ENCODE assay signal across 9 mouse cellular contexts in the genomic region with DNA sequence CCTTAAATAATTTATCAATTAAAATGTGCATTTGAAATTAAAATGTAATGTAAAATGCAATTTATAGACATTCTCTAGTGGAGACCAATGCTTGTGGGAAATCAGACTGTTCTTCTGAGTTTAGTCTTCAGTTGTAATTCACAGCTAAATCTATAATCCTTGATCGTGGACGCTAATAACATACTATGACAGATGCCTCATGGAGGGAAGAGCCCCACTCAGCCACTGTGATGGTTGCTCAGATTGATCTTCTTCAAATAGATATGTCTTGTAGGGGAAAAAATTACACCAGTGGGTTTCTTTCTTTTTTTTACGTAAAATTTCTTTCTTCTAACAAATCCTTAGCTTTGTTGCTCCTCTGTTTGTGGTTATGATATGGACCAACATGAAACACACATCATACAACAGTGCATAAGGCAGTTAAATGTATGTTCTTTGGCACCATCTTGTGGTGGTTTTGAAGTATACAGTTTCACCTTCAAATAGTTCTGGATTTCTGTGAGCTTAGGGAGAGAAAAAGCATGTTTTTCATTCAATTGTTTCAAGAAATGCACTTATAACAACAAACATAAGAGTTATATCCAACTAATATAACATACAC.
A peak's percentile ranks its signal among the peaks of the same experiment; 100 is the strongest.
DNase-seq lines count a peak whose midpoint lies in the region; ATAC-seq and TF ChIP-seq lines count a peak whose summit lies in the region.
"Had no signal": no experiment of that assay in that cellular context is flagged by ENCODE, and none has a peak within 500 bp of the region (broad histone marks: within the 10 kb centered on the region; RNA-seq: fewer than 3 reads in every experiment).

No protein-coding gene starts in this region.

- 51% methylated on average over 3 of the region's 3 CpGs for WGBS in lung, postnatal 0 days

- no peaks in the 10 kb centered on the region for H3K4me1 ChIP-seq in lung, postnatal 0 days (ENCODE audit: insufficient read depth, low read depth, low read length)
- H3K4me1 ChIP-seq: embryonic facial prominence, embryonic 13.5 days had no signal

- no peak overlapping the region for H3K27ac ChIP-seq in lung, postnatal 0 days (ENCODE audit: low read length)
- H3K27ac ChIP-seq: embryonic facial prominence, embryonic 13.5 days had no signal

- no peaks in the 10 kb centered on the region for H3K36me3 ChIP-seq in lung, postnatal 0 days (ENCODE audit: insufficient read depth, low read length)
- H3K36me3 ChIP-seq: embryonic facial prominence, embryonic 13.5 days had no signal

- no peaks in the 10 kb centered on the region for H3K9me3 ChIP-seq in lung, postnatal 0 days (ENCODE audit: low read length)
- H3K9me3 ChIP-seq: embryonic facial prominence, embryonic 13.5 days had no signal

- H3K4me3 ChIP-seq in lung, postnatal 0 days (ENCODE audit: low read depth, low read length), result no peak overlapping the region
- H3K4me3 ChIP-seq: embryonic facial prominence, embryonic 13.5 days had no signal

- no peak for TF ChIP-seq EP300 in lung, postnatal 0 days (IDR thresholded peaks at IDR 0.05)

- H3K27me3 ChIP-seq in lung, postnatal 0 days (replicated peaks; ENCODE audit: insufficient read depth, low read length), result no peaks in the 10 kb centered on the region
- H3K27me3 ChIP-seq: embryonic facial prominence, embryonic 13.5 days had no signal

- no peak overlapping the region for H3K4me2 ChIP-seq in lung, postnatal 0 days (replicated peaks; ENCODE audit: low read depth, low read length)
- H3K4me2 ChIP-seq: embryonic facial prominence, embryonic 13.5 days had no signal

- peak; percentile 6 to 44 for DNase-seq in cerebellum, postnatal 14 days
- no peak for DNase-seq in cerebellum, postnatal 36 days
- peak; percentile 35 for DNase-seq in lung, postnatal 0 days (ENCODE audit: low spot score)
- no peak for DNase-seq in lung, postnatal 10 days
- peak; percentile 41 for DNase-seq in forelimb bud, embryonic 11.5 days (ENCODE audit: low read depth, low spot score)
- peak; percentile 55 for DNase-seq in retina, postnatal 1 day
- no peak for DNase-seq in thymus, adult 18-20 months
- no peak for DNase-seq in urinary bladder, postnatal 36 days (ENCODE audit: low spot score in 2 of 2)

- TF ChIP-seq CTCF in lung, postnatal 0 days (IDR thresholded peaks at IDR 0.05), result peak; percentile 30

- no peak for ATAC-seq in lung, postnatal 0 days

- no peak overlapping the region for H3K9ac ChIP-seq in lung, postnatal 0 days (replicated peaks; ENCODE audit: low read depth)
- H3K9ac ChIP-seq: embryonic facial prominence, embryonic 13.5 days had no signal

Comparison
In these comparisons a context has a peak if more than half of its experiments do, and no peak if none do; other contexts are left out.
1. DNase-seq: peak in cerebellum, postnatal 14 days (2 of 2), lung, postnatal 0 days (single experiment), forelimb bud, embryonic 11.5 days (single experiment) and retina, postnatal 1 day (single experiment); none in cerebellum, postnatal 36 days (0 of 2), lung, postnatal 10 days (single experiment), thymus, adult 18-20 months (0 of 2) and urinary bladder, postnatal 36 days (0 of 2).